Mouse (Mus musculus) limb, embryonic 10.5 days (tissue): ENCODE results near the gene Tapt1. TPM values are rescaled to one million over a fixed set of nuclear protein-coding genes. Genes with fewer than 3 reads are reported as not detected.
A peak's percentile ranks its signal among the peaks of the same experiment; 100 is the strongest.

ENCODE experiments used
- DNase-seq: peaks from one replicate; pipeline ENCODE4 v3.0.0-alpha.2; 2017; ENCODE audit warnings: low spot score
- H3K27ac ChIP-seq: fragments of 300-500 bp; sonication (generic); 2 replicates; pipeline ENCODE4 v1.5.1; 2016; ENCODE audit warnings: mild to moderate bottlenecking
- H3K27me3 ChIP-seq: fragments of 300-500 bp; sonication (generic); 2 replicates; pipeline ENCODE4 v1.6.1; 2016; ENCODE audit warnings: low read depth, mild to moderate bottlenecking; ENCODE audit not compliant: poor library complexity, severe bottlenecking
- H3K36me3 ChIP-seq: fragments of 300-500 bp; sonication (generic); 2 replicates; pipeline ENCODE4 v1.6.1; 2016; ENCODE audit warnings: mild to moderate bottlenecking, moderate library complexity
- H3K4me1 ChIP-seq: fragments of 300-500 bp; sonication (generic); 2 replicates; pipeline ENCODE4 v1.6.1; 2016
- H3K4me3 ChIP-seq: fragments of 300-500 bp; sonication (generic); 2 replicates; pipeline ENCODE4 v1.5.1; 2016; ENCODE audit warnings: mild to moderate bottlenecking, moderate library complexity
- H3K9me3 ChIP-seq: fragments of 300-500 bp; sonication (generic); replicated peaks from 2 replicates; pipeline ENCODE4 v1.6.1; 2016; ENCODE audit warnings: mild to moderate bottlenecking
- WGBS: fragments of 180-500 bp; shearing (Covaris S2); methylation state at CpG from one replicate; pipeline ENCODE4 v1.1.7; 2016; 5-methylcytosine and 5-hydroxymethylcytosine counted together
- polyA plus RNA-seq: library from polyadenylated mRNA; unstranded; fragments of >200 nt; fragmentation: Nextera tagmentation; extraction: Ambion mirVana; gene quantifications from 2 replicates; pipeline ENCODE4 v1.2.1, GENCODE M21; 2016

The Tapt1 gene
- polyA plus RNA-seq, 1 experiment from 2014 or later = 32.4 TPM

GRCm38 (mm10) chr5:44249363-44249762 is 22.9 kb upstream of the Tapt1 start:
- H3K4me3 ChIP-seq = no peak overlapping the region
- 63% methylated on average over 6 of the region's 6 CpGs for WGBS
- no peaks in the 10 kb centered on the region for H3K27me3 ChIP-seq
- H3K4me1 ChIP-seq = peaks cover 10% of the 10 kb centered on the region
- no peaks in the 10 kb centered on the region for H3K9me3 ChIP-seq
- no peak for DNase-seq
- no peaks in the 10 kb centered on the region for H3K36me3 ChIP-seq
- no peak overlapping the region for H3K27ac ChIP-seq

- Histone ChIP-seq H3K4me1 (peaks cover 10% of the 10 kb centered on the region), H3K9me3 (no peaks in the 10 kb centered on the region), H3K27ac (no peak overlapping the region), H3K4me3 (no peak overlapping the region), H3K27me3 (no peaks in the 10 kb centered on the region), H3K36me3 (no peaks in the 10 kb centered on the region)
- no peak for DNase-seq
- WGBS = 37% methylated on average over 11 of the region's 11 CpGs
Observed at GRCm38 (mm10) chr5:44246493-44247217, 20.2 kb upstream of the Tapt1 start.

- H3K36me3 ChIP-seq = no peaks in the 10 kb centered on the region
- no peak for DNase-seq
- H3K4me3 ChIP-seq = no peak overlapping the region
- H3K27ac ChIP-seq = no peak overlapping the region
- no peaks in the 10 kb centered on the region for H3K27me3 ChIP-seq
- H3K4me1 ChIP-seq = peaks cover 10% of the 10 kb centered on the region
- WGBS = 81% methylated on average over 7 of the region's 7 CpGs
- no peaks in the 10 kb centered on the region for H3K9me3 ChIP-seq
Observed at GRCm38 (mm10) chr5:44244894-44245423, 18.5 kb upstream of the Tapt1 start.

GRCm38 (mm10) chr5:44242828-44243227 is 16.4 kb upstream of the Tapt1 start:
- no peaks in the 10 kb centered on the region for H3K27me3 ChIP-seq
- DNase-seq = no peak
- H3K4me3 ChIP-seq = no peak overlapping the region
- WGBS = 88% methylated on average over 4 of the region's 4 CpGs
- no peak overlapping the region for H3K27ac ChIP-seq
- H3K9me3 ChIP-seq = no peaks in the 10 kb centered on the region
- peaks cover 10% of the 10 kb centered on the region for H3K4me1 ChIP-seq
- no peaks in the 10 kb centered on the region for H3K36me3 ChIP-seq

GRCm38 (mm10) chr5:44241726-44242125 is 15.3 kb upstream of the Tapt1 start:
- H3K4me1 ChIP-seq = peaks cover 7% of the 10 kb centered on the region
- 98% methylated on average over 1 of the region's 1 CpGs for WGBS

GRCm38 (mm10) chr5:44239187-44240136 is 13.0 kb upstream of the Tapt1 start:
- no peak overlapping the region for H3K4me3 ChIP-seq
- no peak for DNase-seq
- 68% methylated on average over 7 of the region's 7 CpGs for WGBS

More at GRCm38 (mm10) chr5:44241726-44242125, 15.3 kb upstream of the Tapt1 start:
- Histone ChIP-seq H3K36me3 (no peaks in the 10 kb centered on the region), H3K27ac (no peak overlapping the region), H3K27me3 (no peaks in the 10 kb centered on the region), H3K4me3 (no peak overlapping the region), H3K9me3 (no peaks in the 10 kb centered on the region)
- no peak for DNase-seq

GRCm38 (mm10) chr5:44238201-44238600 is 11.8 kb upstream of the Tapt1 start:
- Histone ChIP-seq H3K9me3 (no peaks in the 10 kb centered on the region), H3K36me3 (peaks cover 12% of the 10 kb centered on the region; the same call in 1 of the 2 replicates), H3K4me1 (no peaks in the 10 kb centered on the region), H3K4me3 (no peak overlapping the region), H3K27me3 (no peaks in the 10 kb centered on the region), H3K27ac (no peak overlapping the region)
- no peak for DNase-seq
- 92% methylated on average over 7 of the region's 7 CpGs for WGBS

More at GRCm38 (mm10) chr5:44239187-44240136, 13.0 kb upstream of the Tapt1 start:
- peaks cover 12% of the 10 kb centered on the region; the same call in 1 of the 2 replicates for H3K36me3 ChIP-seq
- no peaks in the 10 kb centered on the region for H3K27me3 ChIP-seq
- H3K9me3 ChIP-seq = no peaks in the 10 kb centered on the region
- no peaks in the 10 kb centered on the region for H3K4me1 ChIP-seq
- H3K27ac ChIP-seq = no peak overlapping the region

GRCm38 (mm10) chr5:44234606-44235005 is 8.2 kb upstream of the Tapt1 start:
- Histone ChIP-seq H3K27ac (no peak overlapping the region), H3K9me3 (no peaks in the 10 kb centered on the region), H3K27me3 (no peaks in the 10 kb centered on the region), H3K4me1 (no peaks in the 10 kb centered on the region), H3K36me3 (peaks cover 12% of the 10 kb centered on the region; the same call in 1 of the 2 replicates), H3K4me3 (no peak overlapping the region)
- 94% methylated on average over 7 of the region's 7 CpGs for WGBS
- DNase-seq = no peak

GRCm38 (mm10) chr5:44233933-44234332 is 7.5 kb upstream of the Tapt1 start:
- no peak overlapping the region for H3K4me3 ChIP-seq
- H3K27ac ChIP-seq = no peak overlapping the region
- no peak for DNase-seq
- H3K27me3 ChIP-seq = no peaks in the 10 kb centered on the region
- no peaks in the 10 kb centered on the region for H3K9me3 ChIP-seq
- WGBS = 94% methylated on average over 3 of the region's 3 CpGs
- H3K36me3 ChIP-seq = peaks cover 12% of the 10 kb centered on the region; the same call in 1 of the 2 replicates
- no peaks in the 10 kb centered on the region; the same call in 1 of the 2 replicates for H3K4me1 ChIP-seq

- WGBS = 87% methylated on average over 4 of the region's 4 CpGs
- DNase-seq = no peak
- H3K27ac ChIP-seq = no peak overlapping the region
- H3K36me3 ChIP-seq = no peaks in the 10 kb centered on the region
- no peak overlapping the region for H3K4me3 ChIP-seq
- no peaks in the 10 kb centered on the region for H3K9me3 ChIP-seq
- no peaks in the 10 kb centered on the region for H3K27me3 ChIP-seq
- peaks cover 34% of the 10 kb centered on the region for H3K4me1 ChIP-seq
Observed at GRCm38 (mm10) chr5:44228756-44229155, 2.3 kb upstream of the Tapt1 start.

GRCm38 (mm10) chr5:44228323-44228722 is 1.9 kb upstream of the Tapt1 start:
- peaks cover 34% of the 10 kb centered on the region for H3K4me1 ChIP-seq
- no peak overlapping the region for H3K4me3 ChIP-seq
- peaks cover 3% of the 10 kb centered on the region; the same call in 1 of the 2 replicates for H3K36me3 ChIP-seq
- no peaks in the 10 kb centered on the region for H3K9me3 ChIP-seq
- DNase-seq = no peak
- H3K27me3 ChIP-seq = no peaks in the 10 kb centered on the region
- H3K27ac ChIP-seq = no peak overlapping the region
- 81% methylated on average over 1 of the region's 1 CpGs for WGBS

GRCm38 (mm10) chr5:44227462-44227840 is 1.0 kb upstream of the Tapt1 start:
- no peak for DNase-seq
- Histone ChIP-seq H3K27ac (peak overlapping the region; percentile 99), H3K27me3 (no peaks in the 10 kb centered on the region), H3K4me1 (peaks cover 34% of the 10 kb centered on the region), H3K9me3 (no peaks in the 10 kb centered on the region), H3K4me3 (peak overlapping the region; percentile 94), H3K36me3 (peaks cover 6% of the 10 kb centered on the region; the same call in 1 of the 2 replicates)
- 8% methylated on average over 6 of the region's 6 CpGs for WGBS
